Mouse (Mus musculus): ENCODE results near the gene Cysltr1.

Gene Cysltr1

GRCm38 (mm10) chrX:106603386-106603785 is at the start of gene Cysltr1:
Gene Cysltr1 (minus strand): TSS chrX:106603679.
- peak; percentile 11 for DNase-seq (ENCODE audit: low read depth)

- no peak for DNase-seq (ENCODE audit: low read depth)
Observed at GRCm38 (mm10) chrX:106634799-106635541, 31.5 kb upstream of the Cysltr1 start.

DNA sequence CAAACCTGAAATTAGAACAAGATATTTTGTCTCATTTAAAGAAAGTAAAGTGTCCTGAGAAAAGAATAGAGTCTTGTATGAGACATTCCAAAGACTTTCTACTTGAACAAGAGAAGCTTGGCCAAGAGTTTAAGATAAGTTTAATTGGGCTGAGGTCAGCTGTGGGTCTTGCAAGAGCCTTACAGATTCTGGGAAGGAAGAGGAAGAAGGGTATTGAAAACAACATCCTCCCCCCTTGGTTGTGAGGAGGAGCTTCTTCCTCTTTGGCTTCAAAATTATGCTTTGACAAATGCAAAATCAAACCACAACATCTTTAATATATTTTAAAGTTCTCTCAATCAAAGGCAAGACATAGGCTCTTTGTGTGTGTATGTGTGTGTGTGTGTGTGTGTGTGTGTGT is 30.1 kb upstream of the Cysltr1 start:
- no peak for DNase-seq (ENCODE audit: low read depth)

DNA sequence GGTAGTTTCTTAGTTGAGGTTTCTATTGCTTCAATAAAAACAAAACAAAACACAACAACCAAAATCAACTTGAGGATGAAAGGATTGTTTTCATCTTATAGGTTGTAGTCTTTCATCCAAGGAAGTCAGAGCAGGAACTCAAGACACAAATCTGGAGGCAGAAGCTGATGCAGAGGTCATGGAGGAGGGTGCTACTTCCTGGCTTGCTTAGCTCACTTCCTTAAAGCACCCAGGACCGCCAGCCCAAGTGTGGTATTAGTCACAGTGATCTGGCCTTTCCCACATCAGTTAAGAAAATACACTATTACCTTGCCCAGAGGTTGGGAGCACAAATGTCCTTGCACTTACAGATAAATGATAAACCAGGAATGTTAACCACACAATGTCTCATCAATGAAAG is 25.0 kb upstream of the Cysltr1 start:
- peak; percentile 24 for DNase-seq (ENCODE audit: low read depth)

DNA sequence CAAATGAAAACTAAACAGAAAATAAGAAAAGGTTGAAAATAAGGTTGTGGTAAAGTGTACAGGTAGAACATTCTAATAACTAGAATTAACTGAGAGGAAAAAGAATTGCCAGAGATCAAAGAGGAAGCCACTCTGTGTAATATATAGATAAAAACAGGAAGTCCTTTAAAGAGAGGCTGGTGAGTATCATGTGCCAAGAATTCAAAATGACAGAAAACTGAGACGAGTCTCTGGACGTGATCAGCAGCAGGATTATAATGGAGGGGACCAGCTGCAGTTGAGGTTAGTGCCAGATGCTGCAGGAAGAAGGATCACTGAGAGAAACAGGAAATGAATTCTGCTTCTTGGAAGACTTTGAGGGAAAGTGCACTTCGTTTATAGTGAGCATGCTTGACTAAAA is 20.2 kb upstream of the Cysltr1 start:
- peak; percentile 37 for DNase-seq (ENCODE audit: low read depth)

DNA sequence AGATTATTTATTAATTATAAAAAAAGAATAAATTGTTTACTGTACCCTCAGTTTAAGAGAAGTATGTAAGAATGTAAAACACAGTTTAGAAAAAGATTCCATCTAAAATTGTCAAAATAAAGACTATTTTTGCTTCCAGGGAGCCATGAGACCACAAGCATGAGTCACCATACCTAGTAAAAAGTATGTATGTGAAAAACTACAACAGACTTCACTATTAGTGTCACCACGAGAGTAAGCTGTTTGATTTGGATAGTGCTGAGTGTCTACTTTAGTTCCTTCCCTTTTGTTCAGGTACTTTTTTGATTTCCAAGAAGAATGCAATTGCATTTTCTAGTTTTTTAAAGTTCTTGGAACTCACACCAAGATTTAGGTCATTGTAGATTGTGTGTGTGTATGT is 19.0 kb upstream of the Cysltr1 start:
- peak; percentile 47 for DNase-seq (ENCODE audit: low read depth)

DNA sequence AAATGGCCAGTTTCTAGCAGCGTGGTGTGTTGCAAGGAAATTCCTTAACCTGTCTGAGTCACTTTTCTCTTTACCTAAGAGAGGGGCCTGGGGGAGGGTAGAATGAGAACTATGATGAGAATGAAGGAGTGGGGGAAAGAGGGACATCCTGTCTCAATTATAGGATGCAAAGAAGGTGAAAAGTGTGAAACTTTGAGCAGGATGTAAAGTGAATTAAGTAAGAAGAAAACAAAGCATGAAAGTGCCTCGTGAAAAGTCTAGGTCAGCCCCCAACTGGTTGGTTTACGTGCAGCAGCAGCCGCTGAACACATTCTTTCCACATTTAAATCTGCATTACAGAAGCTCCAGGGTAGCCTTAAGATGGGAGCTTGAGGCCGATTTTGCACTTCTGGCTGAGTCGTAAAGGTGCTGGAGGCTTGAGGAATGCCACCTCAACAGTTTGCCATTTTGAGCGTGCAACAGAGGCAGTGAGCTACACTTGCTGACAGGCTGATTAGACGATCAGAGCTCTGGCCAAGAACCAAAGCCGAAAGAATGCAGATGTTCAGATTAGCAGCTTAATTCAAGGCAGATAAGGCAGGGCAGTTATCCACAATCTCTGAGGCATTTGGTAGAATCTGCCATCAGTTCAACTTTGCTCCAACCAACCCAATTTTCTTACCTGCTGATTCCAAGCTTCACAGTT is 763 bp downstream of the Cysltr1 start:
- DNase-seq (ENCODE audit: low read depth) = peak; percentile 22

DNA sequence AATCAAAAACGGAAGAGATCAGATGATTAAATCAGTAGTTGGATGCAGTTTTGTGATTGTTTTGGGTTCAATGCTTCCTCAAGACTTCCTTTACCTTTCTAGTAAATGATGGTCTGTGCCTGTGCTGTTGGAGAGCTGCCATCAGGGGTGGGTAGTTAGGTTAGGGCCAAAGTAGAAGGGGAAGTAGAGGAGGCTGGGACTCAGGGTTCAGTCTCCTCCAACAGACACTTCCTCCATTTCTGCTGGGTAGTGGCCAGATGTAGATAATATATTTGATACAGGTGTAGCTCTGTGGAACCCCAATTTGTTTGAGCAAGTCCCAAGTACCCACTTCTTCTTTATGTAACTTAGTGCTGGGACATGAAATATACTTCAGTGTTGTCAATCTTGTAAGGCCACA is 7.6 kb downstream of the Cysltr1 start:
- peak; percentile 3 for DNase-seq (ENCODE audit: low read depth)

DNA sequence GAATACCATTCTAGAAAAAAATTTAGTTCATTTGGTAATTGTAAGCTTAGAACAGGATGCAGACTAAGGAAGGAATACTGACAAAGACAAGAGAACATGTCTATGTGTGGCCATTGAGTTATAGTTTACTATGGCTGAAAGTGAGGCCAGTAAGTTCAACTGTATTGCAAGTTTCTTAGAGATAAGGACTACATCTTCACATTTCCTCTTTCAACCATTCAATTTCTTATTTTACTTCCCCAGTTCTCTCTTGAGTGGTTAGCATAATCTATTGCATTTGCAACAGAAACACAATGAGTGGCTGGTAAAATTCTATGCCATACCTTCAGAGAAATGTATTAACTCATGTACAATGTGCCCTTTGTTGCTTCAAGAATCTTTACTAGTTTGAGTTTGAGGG is 9.6 kb downstream of the Cysltr1 start:
- no peak for DNase-seq (ENCODE audit: low read depth)

DNA sequence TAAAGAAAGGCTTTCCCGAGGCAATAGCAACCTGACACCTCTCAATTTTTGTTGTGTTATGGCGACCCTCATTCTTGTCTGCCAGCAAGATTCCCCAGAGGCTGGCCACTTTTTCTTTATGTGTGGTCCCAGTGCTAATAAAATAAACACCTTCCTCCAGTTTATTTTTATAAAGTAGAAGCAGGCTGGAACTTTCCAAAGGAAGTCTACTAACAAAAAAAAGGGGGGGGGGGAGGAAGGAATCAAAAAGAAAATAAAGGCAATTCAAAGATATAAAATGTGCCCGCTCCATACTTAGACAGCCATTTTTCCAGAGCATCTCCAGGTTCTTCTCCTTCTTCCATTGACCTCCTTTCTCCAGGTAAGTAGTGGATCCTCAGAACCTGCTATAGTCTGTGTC is 20.6 kb downstream of the Cysltr1 start, which contains the start of gene Gm5127:
TSS of gene Gm5127 (plus strand) at position 301 of the 400 bp plus-strand sequence.
- no peak for DNase-seq (ENCODE audit: low read depth)

GRCm38 (mm10) chrX:106582197-106582596 is 21.3 kb downstream of the Cysltr1 start:
- no peak for DNase-seq (ENCODE audit: low read depth)

DNA sequence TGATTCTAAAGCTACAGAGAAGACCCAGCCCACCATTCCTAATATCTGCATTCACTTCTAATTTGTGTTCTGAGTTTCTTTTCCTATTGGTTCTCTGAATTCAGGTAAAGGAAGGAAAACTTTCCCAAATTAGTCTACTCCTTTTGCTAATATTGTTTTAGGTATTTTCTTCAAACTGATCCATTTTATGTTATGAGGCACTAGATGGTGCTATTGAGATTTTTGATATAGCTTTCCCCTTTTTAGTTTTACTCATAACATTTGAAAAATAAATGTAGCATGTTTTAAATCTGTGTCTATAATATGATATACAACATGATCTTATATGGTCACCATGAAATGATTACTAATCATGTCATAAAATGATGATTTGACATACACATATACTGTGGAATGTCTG is 23.1 kb downstream of the Cysltr1 start:
- DNase-seq (ENCODE audit: low read depth) = no peak

DNA sequence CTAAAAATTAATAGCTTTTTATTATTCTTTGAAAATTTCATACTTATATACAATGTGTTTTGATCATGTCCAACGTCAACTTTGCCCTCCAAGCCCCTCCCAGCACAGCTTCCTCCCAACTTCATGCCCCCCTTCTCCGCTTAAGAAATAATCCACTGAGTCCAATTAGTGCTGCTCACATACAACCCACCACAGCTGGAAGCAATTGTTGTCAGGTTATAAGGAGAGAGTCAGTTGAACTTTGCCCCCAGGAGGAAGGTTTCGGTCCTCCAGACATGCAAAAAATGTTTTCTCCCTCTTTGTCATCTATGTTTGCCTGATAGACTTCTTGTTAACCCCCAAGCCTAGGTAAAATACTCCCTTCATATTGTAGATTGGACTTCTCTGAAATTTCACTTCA is 24.5 kb downstream of the Cysltr1 start:
- no peak for DNase-seq (ENCODE audit: low read depth)

DNA sequence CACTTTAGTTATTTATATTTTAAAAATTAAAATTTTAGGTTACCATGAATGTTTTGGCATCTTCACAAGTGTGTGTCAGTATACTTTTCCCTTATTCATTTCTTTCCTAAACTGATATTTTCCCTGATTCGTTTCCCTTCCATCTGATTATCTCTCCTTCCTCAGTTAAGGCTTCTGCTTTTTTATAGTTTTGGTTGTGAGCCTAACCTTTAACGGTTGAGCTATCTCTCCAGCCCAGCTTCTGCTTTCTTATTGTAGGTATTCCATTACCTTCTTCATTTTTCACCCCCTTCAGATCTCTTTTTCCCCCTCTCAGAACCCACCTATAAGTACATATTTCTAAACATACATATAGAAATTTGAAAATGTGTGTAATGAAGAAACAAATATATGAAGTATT is 48.0 kb downstream of the Cysltr1 start:
- no peak for DNase-seq (ENCODE audit: low read depth)

- peak; percentile 3 for DNase-seq (ENCODE audit: low read depth)
Observed at GRCm38 (mm10) chrX:106536359-106536758, 67.1 kb downstream of the Cysltr1 start.

Measured in induced T-regulatory cell, adult 2 months (primary cell).